Mouse (Mus musculus) small intestine, adult 2 months (tissue): ENCODE data around the gene Ccdc175.

Source experiments
- CTCF ChIP-seq: fragments of 200-500 bp; IDR thresholded peaks from 2 replicates; pipeline ENCODE4 v1.5.1; 2012; ENCODE audit warnings: low read depth, mild to moderate bottlenecking, control low read depth, inconsistent platforms, low read length, moderate library complexity, mixed read lengths; ENCODE audit not compliant: insufficient replicate concordance, insufficient read length; ENCODE audit errors: extremely low read depth
- POLR2A ChIP-seq: fragments of 200-500 bp; IDR thresholded peaks from 2 replicates; pipeline ENCODE4 v1.6.1; 2012; ENCODE audit warnings: low read depth, mild to moderate bottlenecking, control low read depth, inconsistent platforms, low read length, moderate library complexity

DNA sequence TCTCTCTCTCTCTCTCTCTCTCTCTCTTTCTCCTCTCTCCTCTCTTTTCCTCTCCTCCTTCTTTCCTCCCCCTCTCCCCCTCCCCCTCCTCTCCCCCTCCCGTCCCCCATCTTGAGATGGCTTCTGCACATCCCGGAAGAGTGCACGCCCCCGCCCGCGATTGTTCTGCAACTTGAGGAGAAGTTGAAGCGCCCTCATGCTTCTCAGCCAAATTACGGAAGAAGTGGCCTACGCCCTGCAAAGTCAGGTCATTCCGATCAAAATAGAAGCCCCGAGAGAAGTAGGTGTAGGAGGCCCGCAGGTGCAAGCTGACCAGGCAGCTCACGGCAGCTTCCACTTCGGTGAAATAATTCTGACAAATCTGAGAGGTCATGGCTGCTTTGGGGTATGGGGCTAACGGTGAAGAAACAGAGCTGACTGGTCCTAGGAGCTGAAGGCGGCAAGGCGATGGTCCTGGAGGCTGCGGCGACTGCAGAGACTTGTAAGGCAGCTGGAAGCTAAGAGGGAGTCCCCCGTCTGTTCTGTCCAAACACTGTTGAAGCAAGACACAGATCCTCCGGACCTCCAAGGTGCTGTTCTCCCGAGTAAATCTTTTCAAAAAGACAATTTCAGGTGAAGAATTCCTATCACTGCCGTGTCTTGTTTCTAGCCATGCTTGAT is 69.0 kb downstream of the Ccdc175 start:
- no peak for TF ChIP-seq CTCF
- TF ChIP-seq POLR2A, result no peak
